Mouse (Mus musculus) hindbrain, embryonic 16.5 days (tissue): Measurements from ENCODE around the gene Tectb. TPM values are rescaled to one million over a fixed set of nuclear protein-coding genes. Genes with fewer than 3 reads are reported as not detected.
"Not testable (repeated sequence)": the region's sequence is repeated elsewhere in the genome, so short reads cannot be mapped to it uniquely, and the experiment has no call there.

Experiments
- ATAC-seq: fragments of 200-750 bp; cut with Nextera tagmentation; 2 replicates; pipeline ENCODE4 v1.8.0; 2017; ENCODE audit warnings: moderate TSS enrichment, moderate library complexity
- H3K27ac ChIP-seq: fragments of 300-500 bp; sonication (generic); 2 replicates; pipeline ENCODE4 v1.5.1; 2014; ENCODE audit warnings: low read depth, mild to moderate bottlenecking, control low read depth, low read length, moderate library complexity
- H3K27me3 ChIP-seq: fragments of 300-500 bp; sonication (generic); replicated peaks from 2 replicates; pipeline ENCODE4 v1.6.1; 2014; ENCODE audit warnings: low read length; ENCODE audit not compliant: control insufficient read depth, insufficient read depth
- H3K36me3 ChIP-seq: fragments of 300-500 bp; sonication (generic); 2 replicates; pipeline ENCODE4 v1.6.1; 2014; ENCODE audit warnings: mild to moderate bottlenecking, low read length, moderate library complexity, mixed read lengths; ENCODE audit not compliant: control insufficient read depth, insufficient read depth
- H3K4me1 ChIP-seq: fragments of 300-500 bp; sonication (generic); 2 replicates; pipeline ENCODE4 v1.6.1; 2014; ENCODE audit warnings: low read depth, low read length; ENCODE audit not compliant: control insufficient read depth, insufficient read depth
- H3K4me2 ChIP-seq: fragments of 300-500 bp; sonication (generic); 2 replicates; pipeline ENCODE4 v1.6.1; 2014; ENCODE audit warnings: mild to moderate bottlenecking, low read length, control low read depth, moderate library complexity
- H3K4me3 ChIP-seq: fragments of 300-500 bp; sonication (generic); 2 replicates; pipeline ENCODE4 v1.5.1; 2014; ENCODE audit warnings: mild to moderate bottlenecking, low read length, control low read depth, moderate library complexity
- H3K9ac ChIP-seq: fragments of 300-500 bp; sonication (generic); 2 replicates; pipeline ENCODE4 v1.6.1; 2014; ENCODE audit warnings: low read depth, mild to moderate bottlenecking, control low read depth, low read length, moderate library complexity
- H3K9me3 ChIP-seq: fragments of 300-500 bp; sonication (generic); 2 replicates; pipeline ENCODE4 v1.6.1; 2014; ENCODE audit warnings: mild to moderate bottlenecking, low read length, moderate library complexity; ENCODE audit not compliant: control insufficient read depth
- WGBS: fragments of 180-500 bp; shearing (Covaris S2); extraction: QIAGEN DNeasy Blood & Tissue Kit; methylation state at CpG from one replicate; pipeline ENCODE4 v1.1.7; 2014; 5-methylcytosine and 5-hydroxymethylcytosine counted together
- polyA plus RNA-seq: library from polyadenylated mRNA; unstranded; fragments of >200 nt; fragmentation: Nextera tagmentation; extraction: Ambion mirVana; gene quantifications from 2 replicates; pipeline ENCODE4 v1.2.1, GENCODE M21; 2015

The Tectb gene
- polyA plus RNA-seq, 1 experiment from 2014 or later: not detected

DNA sequence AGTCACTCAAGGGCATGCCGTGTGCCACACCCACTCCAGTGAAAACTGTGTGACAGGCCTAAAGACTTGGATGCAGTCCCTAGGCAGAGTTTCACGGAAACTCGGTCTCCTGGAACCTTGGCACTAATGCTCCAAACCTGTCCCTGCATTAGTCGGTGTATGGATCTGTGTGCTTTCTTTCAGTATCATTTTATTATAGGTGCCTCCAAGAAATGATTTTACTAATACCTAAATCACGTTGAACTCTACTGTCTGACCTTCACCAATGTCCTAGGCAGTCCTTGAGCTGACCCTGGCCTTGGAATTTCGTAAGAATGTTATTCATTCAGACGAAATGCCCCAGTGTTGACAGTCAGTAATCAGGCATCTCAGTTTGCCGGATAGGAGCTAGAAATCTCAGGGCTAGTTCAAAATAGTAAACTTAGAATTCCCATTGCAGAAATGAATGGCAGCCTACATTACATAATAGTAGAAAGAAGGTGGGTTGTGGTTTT lies 11.2 kb upstream of the Tectb start:
- not testable (repeated sequence) for H3K4me3 ChIP-seq, ATAC-seq, H3K36me3 ChIP-seq, H3K4me1 ChIP-seq, H3K4me2 ChIP-seq, H3K27me3 ChIP-seq, H3K9me3 ChIP-seq, H3K27ac ChIP-seq, H3K9ac ChIP-seq
- 92% methylated on average over 8 of the region's 8 CpGs for WGBS

DNA sequence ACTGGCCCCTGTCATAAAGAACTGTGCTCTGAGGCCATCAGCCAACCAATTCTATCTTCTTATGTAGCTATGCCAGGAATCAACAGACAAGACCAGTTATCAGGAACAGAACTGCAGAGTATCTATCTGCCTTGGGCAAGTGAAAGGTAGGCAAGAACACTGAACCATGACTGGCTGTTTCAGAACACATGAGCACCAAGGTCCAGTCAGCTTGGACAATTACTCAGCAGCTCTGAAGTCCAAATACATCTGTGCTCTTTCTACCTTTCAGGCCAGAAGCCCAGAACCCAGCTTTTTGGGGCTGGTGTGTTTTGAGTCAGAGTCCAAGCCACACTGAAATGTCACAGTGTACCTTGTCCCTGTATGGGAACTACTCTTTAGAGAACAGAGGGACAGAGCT lies 10.1 kb upstream of the Tectb start:
- Histone ChIP-seq H3K4me1 (no peaks in the 10 kb centered on the region), H3K9ac (no peak overlapping the region), H3K4me3 (no peak overlapping the region), H3K36me3 (no peaks in the 10 kb centered on the region), H3K9me3 (peaks cover 9% of the 10 kb centered on the region; the same call in 1 of the 2 replicates), H3K27ac (no peak overlapping the region), H3K27me3 (no peaks in the 10 kb centered on the region), H3K4me2 (no peak overlapping the region)
- no peak for ATAC-seq

DNA sequence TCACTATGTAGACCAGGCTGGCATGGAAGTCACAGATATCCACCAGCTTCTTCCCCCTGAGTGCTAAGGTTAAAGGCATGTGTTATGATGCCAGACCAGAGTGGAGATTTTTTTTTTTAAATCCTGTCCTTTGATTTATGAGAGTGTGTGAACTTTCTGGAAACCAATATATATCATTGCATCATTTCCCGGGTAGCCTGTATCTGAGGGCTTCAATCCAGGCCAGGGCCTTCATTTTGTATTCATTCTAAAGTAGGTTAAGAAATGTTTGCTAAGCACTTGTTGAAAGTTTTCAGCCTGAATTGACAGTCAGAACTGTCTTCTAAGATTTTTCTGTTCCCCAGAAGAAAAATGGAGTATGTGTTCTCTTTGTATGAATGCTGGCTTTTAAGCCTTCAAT lies 8.9 kb upstream of the Tectb start:
- Histone ChIP-seq H3K36me3 (no peaks in the 10 kb centered on the region), H3K27ac (no peak overlapping the region), H3K27me3 (no peaks in the 10 kb centered on the region), H3K4me1 (no peaks in the 10 kb centered on the region), H3K4me2 (no peak overlapping the region), H3K9ac (no peak overlapping the region), H3K9me3 (peaks cover 9% of the 10 kb centered on the region; the same call in 1 of the 2 replicates), H3K4me3 (no peak overlapping the region)
- 83% methylated on average over 1 of the region's 1 CpGs for WGBS
- no peak for ATAC-seq

DNA sequence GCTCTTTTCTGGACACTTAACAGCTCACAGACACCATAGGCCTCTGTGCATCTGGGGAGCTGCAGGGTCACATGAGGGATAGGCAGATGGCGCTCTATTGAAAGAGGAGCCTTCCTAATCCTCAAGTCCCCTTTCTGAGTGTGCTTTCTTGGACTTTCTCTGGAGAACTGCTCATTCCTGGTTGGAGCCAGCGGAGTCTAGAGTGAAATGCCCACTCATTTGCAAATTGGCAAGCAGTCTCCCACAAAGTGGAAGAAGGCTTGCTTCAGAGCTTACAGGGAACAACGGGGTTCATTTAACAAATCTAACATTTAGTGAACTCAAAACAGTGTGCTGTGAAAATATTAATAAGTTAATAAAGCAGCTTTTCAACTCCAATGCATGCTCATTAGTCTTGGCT lies 3.4 kb upstream of the Tectb start:
- Histone ChIP-seq H3K4me1 (no peaks in the 10 kb centered on the region), H3K4me3 (no peak overlapping the region), H3K9me3 (no peaks in the 10 kb centered on the region), H3K36me3 (no peaks in the 10 kb centered on the region), H3K4me2 (no peak overlapping the region), H3K9ac (no peak overlapping the region), H3K27me3 (no peaks in the 10 kb centered on the region), H3K27ac (no peak overlapping the region)
- 86% methylated on average over 3 of the region's 3 CpGs for WGBS
- no peak for ATAC-seq

DNA sequence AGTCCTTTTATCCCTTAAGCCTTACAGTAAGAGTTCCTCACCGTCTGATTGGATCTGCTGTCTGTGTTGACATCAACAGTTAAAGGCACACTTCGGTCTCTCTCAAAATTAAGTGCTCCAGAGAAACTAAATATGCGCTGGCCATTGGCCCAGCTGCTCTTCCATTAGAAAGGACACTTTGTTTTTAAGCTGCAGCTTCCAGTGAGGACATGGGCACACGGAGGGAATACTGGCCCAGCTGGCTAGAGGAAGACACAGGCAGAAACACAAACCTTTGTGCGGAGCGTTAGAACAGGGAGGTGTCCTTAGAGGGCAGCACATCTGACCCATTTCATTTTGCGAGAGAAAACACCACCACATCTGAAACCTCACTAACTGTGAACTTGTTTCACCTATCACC lies 3.9 kb downstream of the Tectb start:
- 53% methylated on average over 7 of the region's 7 CpGs for WGBS

DNA sequence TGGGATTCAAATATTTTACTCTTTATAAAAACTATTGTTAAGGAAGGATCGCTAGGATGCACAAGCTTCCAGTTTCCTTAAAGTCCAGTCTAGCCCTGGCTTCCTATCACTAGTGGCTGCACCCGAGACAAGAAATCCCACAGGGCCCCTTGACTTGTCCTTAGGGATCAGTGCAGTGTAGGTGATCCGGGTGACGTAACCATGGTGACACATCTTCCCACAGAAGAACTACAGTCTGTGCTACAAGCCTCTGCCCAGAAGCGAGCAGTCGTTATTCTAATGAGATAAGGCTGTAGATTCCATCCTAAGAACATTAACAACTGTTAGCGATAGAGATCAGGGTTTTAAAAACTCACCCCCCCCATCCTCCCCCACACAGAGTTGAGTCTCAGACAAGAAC lies 4.5 kb downstream of the Tectb start:
- Histone ChIP-seq H3K4me1 (no peaks in the 10 kb centered on the region), H3K27me3 (no peaks in the 10 kb centered on the region), H3K36me3 (no peaks in the 10 kb centered on the region), H3K9me3 (no peaks in the 10 kb centered on the region), H3K27ac (no peak overlapping the region), H3K4me2 (no peak overlapping the region), H3K9ac (no peak overlapping the region), H3K4me3 (no peak overlapping the region)
- no peak for ATAC-seq
- WGBS: 39% methylated on average over 7 of the region's 7 CpGs

More for the DNA sequence above, 3.9 kb downstream of the Tectb start:
- H3K9ac ChIP-seq: no peak overlapping the region
- ATAC-seq: no peak
- no peaks in the 10 kb centered on the region for H3K27me3 ChIP-seq
- no peaks in the 10 kb centered on the region for H3K4me1 ChIP-seq
- no peak overlapping the region for H3K4me2 ChIP-seq
- no peak overlapping the region for H3K27ac ChIP-seq
- no peaks in the 10 kb centered on the region for H3K9me3 ChIP-seq
- H3K36me3 ChIP-seq: no peaks in the 10 kb centered on the region
- H3K4me3 ChIP-seq: no peak overlapping the region

DNA sequence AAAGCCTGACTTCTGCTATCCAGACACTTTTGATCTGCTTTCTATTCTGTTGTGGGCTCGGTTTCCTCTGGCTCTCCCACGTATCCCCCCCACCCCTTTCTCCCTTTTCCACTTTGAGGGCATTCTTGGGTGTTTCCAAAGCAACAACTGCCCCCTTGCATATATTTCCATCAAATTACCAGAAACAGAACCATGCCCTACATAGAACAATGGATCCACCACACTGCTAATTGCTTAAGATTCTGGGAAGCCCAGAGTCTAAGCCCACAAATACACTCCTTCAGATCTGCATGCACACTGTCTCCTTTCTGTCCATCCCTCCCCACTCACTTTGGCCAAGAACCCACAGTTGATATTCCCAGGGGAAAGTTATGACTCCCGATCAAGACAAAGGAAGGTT lies 5.1 kb downstream of the Tectb start:
- WGBS: 25% methylated on average over 3 of the region's 3 CpGs
- Histone ChIP-seq H3K27me3 (no peaks in the 10 kb centered on the region), H3K9ac (no peak overlapping the region), H3K4me3 (no peak overlapping the region), H3K4me2 (no peak overlapping the region), H3K36me3 (no peaks in the 10 kb centered on the region), H3K27ac (no peak overlapping the region), H3K4me1 (no peaks in the 10 kb centered on the region), H3K9me3 (no peaks in the 10 kb centered on the region)
- peak; percentile 93 for ATAC-seq

DNA sequence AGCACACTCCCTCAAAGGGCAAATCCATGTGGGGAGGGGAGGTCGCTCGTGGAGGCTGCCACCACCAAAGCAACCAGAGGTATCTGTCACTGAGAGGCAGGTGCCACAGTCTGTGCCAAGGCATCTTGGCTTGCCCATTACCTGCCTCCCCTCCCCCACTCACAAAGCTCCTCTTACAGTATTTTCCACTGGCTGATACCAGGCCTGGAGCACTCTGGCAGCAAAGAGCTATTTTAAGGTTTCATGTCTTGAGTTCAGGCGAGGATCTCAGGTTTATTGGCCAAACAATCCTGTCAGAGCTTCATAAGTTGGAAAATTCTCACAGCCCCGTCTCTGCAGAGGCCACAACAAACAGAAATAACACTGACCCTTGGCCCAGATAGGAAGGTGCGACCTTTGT lies 9.5 kb downstream of the Tectb start:
- WGBS: 88% methylated on average over 5 of the region's 5 CpGs
- H3K4me2 ChIP-seq: no peak overlapping the region
- no peak overlapping the region for H3K4me3 ChIP-seq
- H3K36me3 ChIP-seq: no peaks in the 10 kb centered on the region
- H3K9me3 ChIP-seq: no peaks in the 10 kb centered on the region
- H3K27me3 ChIP-seq: no peaks in the 10 kb centered on the region
- no peak overlapping the region for H3K9ac ChIP-seq
- no peak overlapping the region for H3K27ac ChIP-seq
- no peak for ATAC-seq
- no peaks in the 10 kb centered on the region for H3K4me1 ChIP-seq

DNA sequence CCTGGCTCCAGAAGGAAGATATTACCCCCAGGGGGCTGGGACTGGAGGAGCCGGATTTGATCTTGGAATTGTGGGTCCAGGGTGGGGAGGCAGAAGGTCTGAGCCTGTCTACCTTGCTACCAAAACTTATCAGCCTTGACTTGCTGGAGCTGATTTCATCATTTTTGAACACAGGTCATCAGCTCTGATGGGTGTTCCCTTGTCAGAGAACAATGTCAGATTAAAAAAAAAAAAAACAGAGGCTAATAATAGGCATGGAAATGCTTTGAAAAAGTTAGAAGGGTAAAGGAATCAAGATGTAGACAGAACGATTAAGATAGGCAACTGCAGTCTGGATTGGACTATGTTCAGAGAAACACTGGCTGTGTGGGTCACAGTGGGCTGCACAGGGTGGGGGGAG lies 11.1 kb downstream of the Tectb start:
- H3K4me3 ChIP-seq: no peak overlapping the region
- no peak overlapping the region for H3K4me2 ChIP-seq
- 67% methylated on average over 2 of the region's 2 CpGs for WGBS
- H3K36me3 ChIP-seq: no peaks in the 10 kb centered on the region
- no peaks in the 10 kb centered on the region for H3K27me3 ChIP-seq
- H3K9me3 ChIP-seq: no peaks in the 10 kb centered on the region
- no peak overlapping the region for H3K9ac ChIP-seq
- H3K4me1 ChIP-seq: no peaks in the 10 kb centered on the region
- ATAC-seq: no peak
- no peak overlapping the region for H3K27ac ChIP-seq
